Mouse (Mus musculus): ENCODE data around the gene Xrcc1. TPM values are rescaled to one million over a fixed set of nuclear protein-coding genes. Genes with fewer than 3 reads are reported as not detected.

Xrcc1 gene
- polyA plus RNA-seq, 1 experiment = not detected

GRCm38 (mm10) chr7:24523723-24524122 lies 22.4 kb upstream of the Xrcc1 start:
- H3K4me3 ChIP-seq (ENCODE audit: insufficient read depth, low read depth, low read length) = no peak overlapping the region
- peaks cover 7% of the 10 kb centered on the region for H3K4me1 ChIP-seq (ENCODE audit: control insufficient read depth, insufficient read depth, low read length)
- H3K27ac ChIP-seq (ENCODE audit: insufficient read depth, low read depth, low read length) = no peak overlapping the region
- WGBS = 88% methylated on average over 6 of the region's 6 CpGs
- TF ChIP-seq CTCF (IDR thresholded peaks at IDR 0.05; ENCODE audit: insufficient read depth, low read depth, low read length) (no peak), POLR2A (IDR thresholded peaks at IDR 0.05; ENCODE audit: insufficient read depth, low read depth, low read length) (no peak)

DNA sequence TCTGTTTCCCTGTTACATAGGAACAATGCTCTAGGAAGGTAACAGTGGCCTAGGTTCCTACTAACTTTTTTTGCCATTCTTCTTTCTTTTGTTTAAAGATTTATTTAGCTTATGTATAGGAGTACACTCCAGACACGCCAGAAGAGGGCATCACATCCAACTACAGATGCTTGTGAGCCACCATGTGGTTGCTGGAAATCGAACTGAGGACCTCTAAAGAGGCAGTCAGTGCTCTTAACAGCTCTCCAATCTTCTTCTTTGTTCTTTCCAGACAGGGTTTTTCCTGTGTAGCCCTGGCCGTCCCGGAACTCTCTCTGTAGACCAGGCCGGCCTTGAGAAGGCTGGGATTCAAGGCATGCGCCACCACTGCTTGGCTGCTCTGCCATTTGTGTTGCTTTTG lies 21.1 kb upstream of the Xrcc1 start:
- Histone ChIP-seq H3K27ac (ENCODE audit: insufficient read depth, low read depth, low read length) (no peak overlapping the region), H3K4me3 (ENCODE audit: insufficient read depth, low read depth, low read length) (no peak overlapping the region), H3K4me1 (ENCODE audit: control insufficient read depth, insufficient read depth, low read length) (peaks cover 12% of the 10 kb centered on the region)
- TF ChIP-seq POLR2A (IDR thresholded peaks at IDR 0.05; ENCODE audit: insufficient read depth, low read depth, low read length) = no peak
- TF ChIP-seq CTCF (IDR thresholded peaks at IDR 0.05; ENCODE audit: insufficient read depth, low read depth, low read length) = 0 out of 2 replicates have a peak, but pooled peaks have one; percentile 8
- 75% methylated on average over 6 of the region's 6 CpGs for WGBS

DNA sequence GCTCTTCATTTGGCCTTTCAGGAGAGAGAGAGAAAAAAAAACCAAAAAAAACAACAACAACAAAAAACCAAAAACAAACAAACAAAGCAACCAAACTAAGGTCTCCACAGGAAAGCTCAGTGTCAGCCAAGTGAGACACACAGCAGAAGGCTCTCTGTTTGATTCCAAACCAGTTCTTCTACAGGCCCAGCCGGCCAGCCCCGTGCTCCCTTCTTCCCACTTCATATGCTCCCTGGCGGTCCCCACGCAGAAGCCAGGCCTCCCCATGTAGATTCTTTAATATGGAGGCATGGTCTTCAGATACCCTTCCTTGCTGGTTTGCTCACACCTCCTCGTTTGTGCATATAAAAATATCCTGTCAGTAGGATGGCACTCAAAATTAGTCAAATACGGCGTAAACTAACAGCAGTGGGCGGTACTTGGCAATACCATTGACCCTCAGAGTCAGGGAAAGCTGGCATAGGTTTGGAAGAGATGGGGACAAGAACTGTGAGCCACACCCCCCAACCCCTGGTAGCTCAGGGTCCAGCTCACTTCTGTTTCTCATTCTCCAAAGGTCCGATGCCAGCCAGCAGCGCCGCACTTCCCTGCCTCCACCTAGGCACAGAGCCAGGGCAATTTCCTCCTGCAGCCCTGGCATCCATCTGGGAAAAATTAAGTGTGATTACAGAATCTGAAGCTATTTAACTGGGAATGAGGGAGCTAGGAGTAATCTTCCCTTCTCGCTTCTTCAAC lies 20.2 kb upstream of the Xrcc1 start:
- peaks cover 12% of the 10 kb centered on the region for H3K4me1 ChIP-seq (ENCODE audit: control insufficient read depth, insufficient read depth, low read length)
- TF ChIP-seq CTCF (IDR thresholded peaks at IDR 0.05; ENCODE audit: insufficient read depth, low read depth, low read length) (no peak), POLR2A (IDR thresholded peaks at IDR 0.05; ENCODE audit: insufficient read depth, low read depth, low read length) (no peak)
- WGBS = 43% methylated on average over 12 of the region's 12 CpGs
- no peak overlapping the region for H3K27ac ChIP-seq (ENCODE audit: insufficient read depth, low read depth, low read length)
- no peak overlapping the region for H3K4me3 ChIP-seq (ENCODE audit: insufficient read depth, low read depth, low read length)

DNA sequence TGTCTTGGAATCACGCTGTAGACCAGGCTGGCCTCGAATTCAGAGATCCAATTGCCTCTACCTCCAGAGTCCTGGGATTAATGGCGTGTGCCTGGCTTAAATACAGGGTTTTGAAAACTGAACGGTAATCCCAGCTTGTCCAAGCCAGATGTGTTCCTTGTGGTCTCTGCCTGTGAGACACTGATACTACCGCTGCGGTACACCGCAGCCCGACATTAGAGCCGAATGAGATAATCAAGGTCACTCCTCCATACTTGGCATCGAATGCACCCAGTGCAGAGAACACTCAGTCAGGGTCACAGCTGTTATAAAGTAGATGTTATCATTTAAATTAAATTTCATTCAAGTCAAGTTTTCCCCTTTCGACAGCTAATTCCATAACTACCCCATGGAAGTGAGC lies 17.2 kb upstream of the Xrcc1 start:
- TF ChIP-seq POLR2A (IDR thresholded peaks at IDR 0.05; ENCODE audit: insufficient read depth, low read depth, low read length) (no peak), CTCF (IDR thresholded peaks at IDR 0.05; ENCODE audit: insufficient read depth, low read depth, low read length) (no peak)
- Histone ChIP-seq H3K27ac (ENCODE audit: insufficient read depth, low read depth, low read length) (no peak overlapping the region), H3K4me3 (ENCODE audit: insufficient read depth, low read depth, low read length) (no peak overlapping the region), H3K4me1 (ENCODE audit: control insufficient read depth, insufficient read depth, low read length) (peaks cover 28% of the 10 kb centered on the region)
- 89% methylated on average over 11 of the region's 11 CpGs for WGBS

DNA sequence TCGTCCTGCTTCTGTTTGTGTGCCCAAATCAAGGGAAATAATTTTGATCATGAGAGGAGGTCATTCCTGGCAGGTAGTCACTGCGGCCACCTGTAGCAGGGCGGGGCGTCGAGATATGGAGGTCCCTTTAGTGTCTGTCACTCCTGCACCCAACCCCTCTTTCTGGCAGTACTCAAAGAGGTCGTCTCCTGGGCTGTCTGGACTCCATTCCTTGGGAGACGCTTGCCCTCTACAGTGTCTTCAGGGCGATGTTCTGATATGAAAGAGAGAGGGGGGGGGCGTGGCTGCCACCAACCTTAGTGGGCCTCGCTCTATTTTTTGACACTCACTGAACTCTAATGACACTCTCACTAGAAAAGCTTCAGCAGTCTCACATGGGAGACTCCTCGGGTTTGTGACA lies 16.5 kb upstream of the Xrcc1 start:
- Histone ChIP-seq H3K27ac (ENCODE audit: insufficient read depth, low read depth, low read length) (peak overlapping the region; percentile 96), H3K4me1 (ENCODE audit: control insufficient read depth, insufficient read depth, low read length) (peaks cover 32% of the 10 kb centered on the region), H3K4me3 (ENCODE audit: insufficient read depth, low read depth, low read length) (peak overlapping the region; percentile 71)
- TF ChIP-seq POLR2A (IDR thresholded peaks at IDR 0.05; ENCODE audit: insufficient read depth, low read depth, low read length) (no peak), CTCF (IDR thresholded peaks at IDR 0.05; ENCODE audit: insufficient read depth, low read depth, low read length) (no peak)
- 52% methylated on average over 11 of the region's 11 CpGs for WGBS

DNA sequence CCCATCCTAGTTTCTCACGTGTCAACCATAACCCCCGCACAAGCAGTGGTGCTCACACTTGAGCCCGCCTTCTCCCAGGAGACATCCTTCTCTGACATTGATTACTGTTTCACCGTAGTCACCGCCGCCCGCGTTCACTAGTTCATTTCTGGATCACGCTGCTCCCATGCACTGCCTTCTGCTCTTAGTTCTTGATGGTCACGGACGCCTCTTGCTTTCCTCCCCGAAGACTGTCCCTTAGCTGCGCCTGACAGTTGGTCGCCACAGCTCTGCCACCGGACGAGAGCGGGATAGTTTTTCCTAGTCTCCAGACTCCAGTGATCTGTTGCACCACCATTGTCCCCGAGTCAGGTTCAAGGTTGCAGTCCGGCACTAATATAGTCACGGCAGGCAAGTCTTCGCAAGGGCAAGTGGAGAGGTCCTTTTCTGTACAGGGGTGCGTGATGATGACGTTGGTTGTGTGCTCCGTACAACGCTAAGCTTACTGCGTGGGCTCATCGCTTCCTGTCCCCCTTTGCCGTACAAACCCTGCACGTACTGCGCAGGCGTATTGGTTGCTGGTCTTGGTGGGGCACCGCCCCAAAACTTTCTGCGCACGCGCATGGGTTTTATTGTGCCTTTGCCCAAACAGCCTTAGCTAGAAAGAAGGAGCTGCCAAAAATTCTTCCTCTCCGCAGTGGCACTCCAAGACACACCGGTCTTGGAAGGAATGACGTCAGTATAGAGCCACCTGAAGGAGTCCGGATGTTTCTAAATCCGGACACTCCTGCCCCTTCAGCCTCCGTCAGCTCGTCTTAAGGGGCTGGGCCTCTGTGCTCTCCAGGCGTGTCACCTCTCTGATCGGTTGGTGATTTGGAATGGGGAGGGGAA lies 15.8 kb upstream of the Xrcc1 start, which contains the start of gene Irgq:
Gene Irgq, plus strand, starts transcription at position 628 of the 870 bp plus-strand sequence.
- Histone ChIP-seq H3K27ac (ENCODE audit: insufficient read depth, low read depth, low read length) (peak within 1 kb of the TSS; percentile 96), H3K4me3 (ENCODE audit: insufficient read depth, low read depth, low read length) (peak within 1 kb of the TSS; percentile 75), H3K4me1 (ENCODE audit: control insufficient read depth, insufficient read depth, low read length) (peaks cover 32% of the 10 kb centered on the region)
- under 1% methylated on average over 44 of the region's 44 CpGs for WGBS
- TF ChIP-seq POLR2A (IDR thresholded peaks at IDR 0.05; ENCODE audit: insufficient read depth, low read depth, low read length) (peak; percentile 33; the same call in 1 of the 2 replicates), CTCF (IDR thresholded peaks at IDR 0.05; ENCODE audit: insufficient read depth, low read depth, low read length) (no peak)

GRCm38 (mm10) chr7:24531211-24531971 lies 14.7 kb upstream of the Xrcc1 start:
- peak overlapping the region; percentile 63 for H3K27ac ChIP-seq (ENCODE audit: insufficient read depth, low read depth, low read length)
- peaks cover 32% of the 10 kb centered on the region for H3K4me1 ChIP-seq (ENCODE audit: control insufficient read depth, insufficient read depth, low read length)
- under 1% methylated on average over 43 of the region's 43 CpGs for WGBS
- H3K4me3 ChIP-seq (ENCODE audit: insufficient read depth, low read depth, low read length) = peak overlapping the region; percentile 75
- TF ChIP-seq CTCF (IDR thresholded peaks at IDR 0.05; ENCODE audit: insufficient read depth, low read depth, low read length) (peak; percentile 56; the same call in 1 of the 2 replicates), POLR2A (IDR thresholded peaks at IDR 0.05; ENCODE audit: insufficient read depth, low read depth, low read length) (no peak)

- H3K27ac ChIP-seq (ENCODE audit: insufficient read depth, low read depth, low read length) = no peak overlapping the region
- TF ChIP-seq CTCF (IDR thresholded peaks at IDR 0.05; ENCODE audit: insufficient read depth, low read depth, low read length) (no peak), POLR2A (IDR thresholded peaks at IDR 0.05; ENCODE audit: insufficient read depth, low read depth, low read length) (no peak)
- no peak overlapping the region for H3K4me3 ChIP-seq (ENCODE audit: insufficient read depth, low read depth, low read length)
- 81% methylated on average over 28 of the region's 28 CpGs for WGBS
- peaks cover 29% of the 10 kb centered on the region for H3K4me1 ChIP-seq (ENCODE audit: control insufficient read depth, insufficient read depth, low read length)
These were observed 13.0 kb upstream of the Xrcc1 start for GRCm38 (mm10) chr7:24533031-24533571.

Measured in olfactory bulb, adult 2 months (tissue).